Mouse (Mus musculus) G1E (cell line): ENCODE results near the gene Ptpn6.

Experiments
- CTCF ChIP-seq: IDR thresholded peaks from 2 replicates; pipeline ENCODE4 v1.5.1; 2012; ENCODE audit warnings: low read depth, low read length, inconsistent platforms, mixed read lengths
- GATA1 ChIP-seq: IDR thresholded peaks from 2 replicates; pipeline ENCODE4 v1.6.1; 2012; ENCODE audit warnings: borderline replicate concordance, low read length, inconsistent platforms, mixed read lengths
- GATA2 ChIP-seq: IDR thresholded peaks from 2 replicates; pipeline ENCODE4 v1.6.1; 2012; ENCODE audit warnings: low read depth, low read length, inconsistent platforms, borderline replicate concordance
- POLR2AphosphoS5 ChIP-seq: IDR thresholded peaks from 2 replicates; pipeline ENCODE4 v1.6.1; 2012; ENCODE audit warnings: low read depth, low read length, inconsistent platforms; ENCODE audit not compliant: insufficient replicate concordance
- TAL1 ChIP-seq: conservative IDR thresholded peaks from 2 replicates; pipeline ENCODE4 v1.6.1; 2012; ENCODE audit warnings: low read depth, low read length, inconsistent platforms, mixed read lengths

DNA sequence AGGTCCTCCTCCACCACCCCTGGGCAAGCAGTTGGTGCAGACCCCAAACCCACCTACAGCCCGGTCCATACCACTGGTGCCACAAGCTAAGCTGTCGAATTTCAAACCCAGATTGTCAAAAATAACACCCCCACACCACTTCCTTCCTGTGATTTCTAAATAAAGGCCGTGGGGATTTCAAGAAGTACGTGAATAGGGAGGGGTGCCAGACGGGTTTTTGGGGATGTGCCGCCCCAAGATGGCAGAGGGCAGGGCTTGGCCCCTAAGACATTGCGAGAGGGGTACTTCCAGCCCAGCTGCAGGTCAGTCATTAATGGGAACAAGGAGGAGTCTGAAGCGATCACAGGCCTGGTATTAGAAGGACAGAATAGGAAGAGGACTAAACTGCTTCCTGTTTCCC is 15.0 kb downstream of the Ptpn6 start:
- no peak for TF ChIP-seq CTCF
- TF ChIP-seq GATA1, result no peak
- no peak for TF ChIP-seq TAL1
- no peak for TF ChIP-seq POLR2AphosphoS5
- TF ChIP-seq GATA2, result no peak
